Mouse (Mus musculus): ENCODE measurements around the gene Cd164l2. TPM values are rescaled to one million over a fixed set of nuclear protein-coding genes. Genes with fewer than 3 reads are reported as not detected.

The Cd164l2 gene
- polyA plus RNA-seq, 1 experiment from 2014 or later = 0.23 TPM

DNA sequence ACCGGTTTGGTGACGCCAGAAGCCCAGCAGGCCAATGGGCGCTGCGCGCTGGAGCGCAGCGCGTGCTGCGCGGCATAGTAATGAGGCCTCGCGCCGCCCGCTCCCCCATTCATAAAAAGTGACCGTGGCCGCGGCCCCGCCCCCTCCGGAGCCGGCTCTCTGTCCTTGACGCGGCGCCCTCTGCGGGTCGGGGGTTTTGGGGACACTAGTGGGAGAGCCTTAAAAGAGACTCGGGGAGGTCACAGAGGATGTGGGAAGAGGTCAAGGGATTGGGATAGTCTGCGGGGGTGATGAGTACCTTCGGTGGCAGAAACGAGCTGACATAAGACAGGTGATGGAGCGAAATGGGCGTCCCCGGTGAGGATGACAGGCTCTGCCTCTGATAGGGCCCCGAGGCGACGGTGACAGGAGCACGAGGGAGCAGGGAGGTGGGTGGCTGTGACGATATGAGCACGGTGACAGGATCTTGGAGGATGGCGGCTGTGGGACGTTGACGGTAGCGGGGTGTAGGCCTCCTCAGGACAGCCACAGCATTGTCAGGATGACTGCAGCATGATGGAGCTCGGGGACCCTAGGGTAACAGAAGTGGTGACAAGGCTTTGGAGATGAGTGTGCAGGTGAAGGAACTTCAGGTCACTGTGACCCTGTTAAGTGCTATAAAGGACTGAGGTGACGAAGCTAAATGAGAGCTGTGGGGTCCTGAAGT is 784 bp downstream of the Cd164l2 start:
- no peak overlapping the region for H3K27ac ChIP-seq (ENCODE audit: low read depth, low read length)
- H3K9ac ChIP-seq (ENCODE audit: low read length) = peak overlapping the region; percentile 61
- ATAC-seq (ENCODE audit: low FRiP score) = peak; percentile 86

DNA sequence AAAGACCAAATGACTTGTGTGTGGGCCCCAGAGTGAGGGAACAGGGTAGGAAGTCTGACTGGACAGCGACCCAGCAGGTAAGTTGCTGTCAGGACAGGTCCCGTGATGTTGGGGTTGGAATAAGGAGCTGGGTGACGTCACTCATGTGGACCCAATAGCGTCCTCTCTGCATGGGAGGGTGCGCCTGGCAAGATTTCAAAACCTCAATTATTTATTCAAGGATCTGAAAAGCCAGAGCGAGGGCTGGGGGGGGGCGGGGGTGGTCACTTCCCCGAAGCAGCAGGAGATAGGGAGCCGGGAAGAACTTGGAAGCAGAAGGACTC is 1.3 kb downstream of the Cd164l2 start:
- WGBS = 0% methylated on average over 9 of the region's 9 CpGs
- H3K9me3 ChIP-seq (ENCODE audit: control insufficient read depth, low read length) = no peaks in the 10 kb centered on the region
- ATAC-seq (ENCODE audit: low FRiP score) = peak; percentile 30; the same call in 1 of the 2 replicates
- no peak overlapping the region for H3K4me3 ChIP-seq (ENCODE audit: low read depth, low read length)
- H3K27me3 ChIP-seq (ENCODE audit: control insufficient read depth, insufficient read depth, low read length) = peaks cover 38% of the 10 kb centered on the region
- H3K9ac ChIP-seq (ENCODE audit: low read length) = no peak overlapping the region
- peak overlapping the region; percentile 98; the same call in 1 of the 2 replicates for H3K4me2 ChIP-seq
- no peaks in the 10 kb centered on the region for H3K36me3 ChIP-seq (ENCODE audit: control insufficient read depth, insufficient read depth, low read length)
- no peak overlapping the region for H3K27ac ChIP-seq (ENCODE audit: low read depth, low read length)
- peaks cover 12% of the 10 kb centered on the region for H3K4me1 ChIP-seq (ENCODE audit: control insufficient read depth, insufficient read depth, low read length)
- no peak for DNase-seq (ENCODE audit: low spot score, missing footprints)

More for the DNA sequence above, 784 bp downstream of the Cd164l2 start:
- peak; percentile 95 for DNase-seq (ENCODE audit: low spot score, missing footprints)
- no peaks in the 10 kb centered on the region for H3K9me3 ChIP-seq (ENCODE audit: control insufficient read depth, low read length)
- no peaks in the 10 kb centered on the region for H3K36me3 ChIP-seq (ENCODE audit: control insufficient read depth, insufficient read depth, low read length)
- peak overlapping the region; percentile 69 for H3K4me3 ChIP-seq (ENCODE audit: low read depth, low read length)
- H3K4me1 ChIP-seq (ENCODE audit: control insufficient read depth, insufficient read depth, low read length) = peaks cover 12% of the 10 kb centered on the region
- peak overlapping the region; percentile 98 for H3K4me2 ChIP-seq
- H3K27me3 ChIP-seq (ENCODE audit: control insufficient read depth, insufficient read depth, low read length) = peaks cover 38% of the 10 kb centered on the region
- WGBS = 1% methylated on average over 44 of the region's 44 CpGs

DNA sequence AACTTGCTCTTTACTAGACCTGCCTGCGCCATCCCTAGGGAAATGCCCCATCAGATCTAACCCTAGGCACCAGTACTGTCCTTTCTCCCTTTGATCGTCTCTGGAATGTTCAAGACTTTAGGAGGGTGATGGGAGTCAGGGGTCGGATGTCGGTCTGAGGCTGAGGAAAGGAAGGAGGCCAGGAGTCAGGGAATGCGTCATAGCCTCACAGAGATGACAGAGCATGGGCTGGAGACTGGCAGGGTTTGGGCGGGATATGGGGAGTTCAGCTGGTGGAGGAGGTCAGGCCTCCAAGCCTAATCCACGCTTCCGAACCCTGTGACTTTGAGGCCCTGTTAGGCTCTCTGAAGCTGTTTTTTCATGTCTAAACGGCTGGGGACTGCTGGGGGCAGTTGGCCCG is 1.7 kb downstream of the Cd164l2 start:
- Histone ChIP-seq H3K9ac (ENCODE audit: low read length) (no peak overlapping the region), H3K36me3 (ENCODE audit: control insufficient read depth, insufficient read depth, low read length) (no peaks in the 10 kb centered on the region), H3K4me2 (no peak overlapping the region), H3K9me3 (ENCODE audit: control insufficient read depth, low read length) (no peaks in the 10 kb centered on the region), H3K27ac (ENCODE audit: low read depth, low read length) (no peak overlapping the region), H3K27me3 (ENCODE audit: control insufficient read depth, insufficient read depth, low read length) (peaks cover 38% of the 10 kb centered on the region), H3K4me1 (ENCODE audit: control insufficient read depth, insufficient read depth, low read length) (peaks cover 12% of the 10 kb centered on the region), H3K4me3 (ENCODE audit: low read depth, low read length) (no peak overlapping the region)
- ATAC-seq (ENCODE audit: low FRiP score) (no peak), DNase-seq (ENCODE audit: low spot score, missing footprints) (no peak)
- 6% methylated on average over 10 of the region's 10 CpGs for WGBS

DNA sequence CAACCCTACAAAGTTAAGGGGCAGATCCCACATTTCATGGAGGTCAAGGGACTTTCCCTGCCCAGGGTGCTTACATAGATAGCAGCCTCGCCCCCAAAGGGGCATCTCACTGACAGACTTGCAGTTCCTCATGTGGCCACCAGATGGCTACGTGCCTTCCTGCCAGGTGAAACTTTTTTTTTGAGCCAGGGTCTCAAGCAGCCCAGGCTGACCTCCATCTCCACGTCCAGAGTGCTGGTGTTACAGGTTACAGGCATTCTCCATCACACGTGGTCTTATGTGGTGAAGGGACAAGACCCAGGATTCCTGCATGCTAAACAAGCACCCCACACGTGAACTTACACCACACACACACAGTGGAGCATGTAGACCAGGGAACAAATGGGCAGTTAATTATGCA is 5.7 kb downstream of the Cd164l2 start:
- H3K4me2 ChIP-seq = no peak overlapping the region
- H3K9me3 ChIP-seq (ENCODE audit: control insufficient read depth, low read length) = no peaks in the 10 kb centered on the region
- DNase-seq (ENCODE audit: low spot score, missing footprints) = peak; percentile 96
- ATAC-seq (ENCODE audit: low FRiP score) = 0 out of 2 replicates have a peak, but pooled peaks have one; percentile 25
- H3K27me3 ChIP-seq (ENCODE audit: control insufficient read depth, insufficient read depth, low read length) = peaks cover 26% of the 10 kb centered on the region
- under 1% methylated on average over 5 of the region's 5 CpGs for WGBS
- peaks cover 10% of the 10 kb centered on the region for H3K4me1 ChIP-seq (ENCODE audit: control insufficient read depth, insufficient read depth, low read length)
- H3K36me3 ChIP-seq (ENCODE audit: control insufficient read depth, insufficient read depth, low read length) = no peaks in the 10 kb centered on the region
- H3K27ac ChIP-seq (ENCODE audit: low read depth, low read length) = no peak overlapping the region
- H3K4me3 ChIP-seq (ENCODE audit: low read depth, low read length) = no peak overlapping the region
- H3K9ac ChIP-seq (ENCODE audit: low read length) = no peak overlapping the region

DNA sequence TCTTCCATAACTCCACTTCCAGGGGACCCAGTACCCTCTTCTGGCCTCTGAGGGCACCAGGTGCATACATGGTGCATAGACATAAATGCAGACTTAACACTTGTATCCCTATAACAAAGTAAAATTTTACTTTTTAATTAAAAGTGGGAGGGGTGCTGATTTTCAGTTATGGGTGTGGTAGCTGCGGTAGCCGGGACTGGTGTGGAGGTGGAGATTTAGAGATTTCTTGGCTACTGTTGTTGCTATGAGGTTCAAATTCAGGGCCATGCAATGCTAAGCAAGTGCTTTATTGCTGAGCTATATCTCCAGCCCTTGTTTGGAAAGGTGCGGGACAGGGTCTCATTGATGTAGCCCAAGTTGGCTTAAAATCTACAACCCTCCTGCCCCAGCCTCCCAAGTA is 6.8 kb downstream of the Cd164l2 start:
- Histone ChIP-seq H3K4me2 (no peak overlapping the region), H3K36me3 (ENCODE audit: control insufficient read depth, insufficient read depth, low read length) (no peaks in the 10 kb centered on the region), H3K9me3 (ENCODE audit: control insufficient read depth, low read length) (no peaks in the 10 kb centered on the region), H3K27me3 (ENCODE audit: control insufficient read depth, insufficient read depth, low read length) (peaks cover 18% of the 10 kb centered on the region), H3K4me3 (ENCODE audit: low read depth, low read length) (no peak overlapping the region), H3K27ac (ENCODE audit: low read depth, low read length) (no peak overlapping the region), H3K9ac (ENCODE audit: low read length) (no peak overlapping the region), H3K4me1 (ENCODE audit: control insufficient read depth, insufficient read depth, low read length) (peaks cover 4% of the 10 kb centered on the region)
- ATAC-seq (ENCODE audit: low FRiP score) = no peak
- no peak for DNase-seq (ENCODE audit: low spot score, missing footprints)
- WGBS = 87% methylated on average over 3 of the region's 3 CpGs

DNA sequence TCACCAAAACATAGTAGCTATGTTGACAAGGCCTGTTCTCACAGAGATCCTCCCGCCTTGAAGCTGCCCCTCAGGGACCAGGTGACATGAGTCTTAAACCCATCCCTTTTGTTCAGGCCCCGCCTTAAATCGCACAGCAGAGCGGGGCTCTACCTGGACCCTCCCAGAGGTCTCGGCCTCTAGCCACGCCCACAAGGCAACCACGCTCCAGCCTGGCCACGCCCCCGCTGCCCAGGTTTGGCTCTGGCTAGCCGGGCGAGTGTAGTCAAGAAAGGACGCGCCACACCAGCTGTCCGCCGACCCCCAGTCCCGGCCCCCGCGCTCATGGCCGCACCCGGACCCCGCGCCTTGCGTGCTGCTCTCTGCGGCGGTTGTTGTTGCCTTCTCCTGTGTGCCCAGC is 8.7 kb downstream of the Cd164l2 start:
- Histone ChIP-seq H3K4me3 (ENCODE audit: low read depth, low read length) (peak overlapping the region; percentile 5; the same call in 1 of the 2 replicates), H3K9me3 (ENCODE audit: control insufficient read depth, low read length) (no peaks in the 10 kb centered on the region), H3K9ac (ENCODE audit: low read length) (no peak overlapping the region), H3K36me3 (ENCODE audit: control insufficient read depth, insufficient read depth, low read length) (no peaks in the 10 kb centered on the region), H3K27me3 (ENCODE audit: control insufficient read depth, insufficient read depth, low read length) (peaks cover 10% of the 10 kb centered on the region), H3K4me2 (peak overlapping the region; percentile 43), H3K27ac (ENCODE audit: low read depth, low read length) (no peak overlapping the region), H3K4me1 (ENCODE audit: control insufficient read depth, insufficient read depth, low read length) (peaks cover 4% of the 10 kb centered on the region)
- no peak for DNase-seq (ENCODE audit: low spot score, missing footprints)
- WGBS = 2% methylated on average over 25 of the region's 25 CpGs
- 0 out of 2 replicates have a peak, but pooled peaks have one; percentile 35 for ATAC-seq (ENCODE audit: low FRiP score)

DNA sequence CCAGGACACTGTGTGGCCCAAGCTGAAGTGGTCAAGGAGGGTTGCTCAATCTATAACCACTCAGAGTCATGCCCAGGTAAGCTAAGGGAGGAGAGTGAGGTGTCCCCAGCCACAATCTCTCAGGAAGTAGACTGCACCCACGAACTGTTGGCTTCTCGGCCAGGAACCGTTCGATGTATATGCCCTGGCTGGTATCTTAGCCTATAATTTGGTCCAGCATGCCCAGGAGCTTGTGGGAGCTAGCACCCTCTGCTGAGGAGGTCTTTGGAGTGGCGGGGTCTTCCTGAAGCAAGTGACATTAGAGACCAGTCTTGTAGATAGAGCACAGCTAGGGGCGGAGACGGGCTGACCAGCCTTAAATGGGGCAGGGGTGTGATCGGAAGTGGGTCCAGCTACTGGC is 9.8 kb downstream of the Cd164l2 start:
- Histone ChIP-seq H3K4me1 (ENCODE audit: control insufficient read depth, insufficient read depth, low read length) (peaks cover 4% of the 10 kb centered on the region), H3K4me2 (no peak overlapping the region), H3K27me3 (ENCODE audit: control insufficient read depth, insufficient read depth, low read length) (peaks cover 10% of the 10 kb centered on the region), H3K4me3 (ENCODE audit: low read depth, low read length) (no peak overlapping the region), H3K9me3 (ENCODE audit: control insufficient read depth, low read length) (no peaks in the 10 kb centered on the region), H3K36me3 (ENCODE audit: control insufficient read depth, insufficient read depth, low read length) (no peaks in the 10 kb centered on the region), H3K27ac (ENCODE audit: low read depth, low read length) (no peak overlapping the region), H3K9ac (ENCODE audit: low read length) (no peak overlapping the region)
- 85% methylated on average over 8 of the region's 8 CpGs for WGBS
- DNase-seq (ENCODE audit: low spot score, missing footprints) = no peak
- no peak for ATAC-seq (ENCODE audit: low FRiP score)

DNA sequence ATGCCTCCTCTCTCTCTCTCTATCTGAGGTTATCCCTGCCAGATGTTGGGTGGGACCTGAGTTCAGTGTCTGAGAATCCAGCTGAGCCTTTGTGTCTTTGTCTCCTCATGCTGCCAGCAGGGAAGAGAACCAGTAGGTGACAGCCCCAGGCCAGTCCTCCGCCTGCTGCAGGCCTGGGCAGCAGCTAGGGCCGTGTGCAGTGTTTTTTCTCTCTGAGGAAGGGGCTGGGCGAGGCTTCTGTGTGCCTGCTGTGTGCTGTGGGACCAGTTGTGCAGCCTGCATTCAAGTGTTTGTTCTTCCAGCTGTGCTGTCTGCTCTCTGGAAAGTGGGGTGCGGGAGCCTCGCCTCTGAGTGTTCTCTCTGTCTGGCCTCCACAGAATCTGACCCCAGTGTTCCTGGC is 11.9 kb downstream of the Cd164l2 start:
- Histone ChIP-seq H3K9me3 (ENCODE audit: control insufficient read depth, low read length) (no peaks in the 10 kb centered on the region), H3K4me2 (no peak overlapping the region), H3K9ac (ENCODE audit: low read length) (no peak overlapping the region), H3K36me3 (ENCODE audit: control insufficient read depth, insufficient read depth, low read length) (no peaks in the 10 kb centered on the region), H3K27me3 (ENCODE audit: control insufficient read depth, insufficient read depth, low read length) (peaks cover 10% of the 10 kb centered on the region), H3K27ac (ENCODE audit: low read depth, low read length) (no peak overlapping the region), H3K4me3 (ENCODE audit: low read depth, low read length) (no peak overlapping the region), H3K4me1 (ENCODE audit: control insufficient read depth, insufficient read depth, low read length) (peaks cover 4% of the 10 kb centered on the region)
- ATAC-seq (ENCODE audit: low FRiP score) = no peak
- WGBS = 49% methylated on average over 5 of the region's 5 CpGs
- DNase-seq (ENCODE audit: low spot score, missing footprints) = no peak

DNA sequence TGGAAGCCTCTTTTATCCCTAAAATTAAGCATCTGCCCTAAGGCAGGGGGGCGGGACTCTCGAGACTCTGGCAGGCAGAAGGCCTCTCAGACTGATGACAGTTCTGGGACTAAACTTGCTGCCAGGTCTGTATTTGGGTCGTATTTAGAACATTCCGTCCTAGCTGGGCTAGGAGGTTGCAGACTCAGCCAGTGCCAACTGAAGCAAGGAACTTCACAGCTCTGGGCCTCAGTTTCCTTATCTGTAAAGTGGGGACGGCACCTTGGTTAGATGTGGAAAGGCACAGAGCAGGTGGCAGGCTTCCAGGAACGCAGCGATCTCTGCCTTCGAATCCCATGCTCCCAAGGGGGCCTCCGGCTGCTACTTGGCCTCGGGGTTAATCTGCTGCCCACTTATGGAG is 14.1 kb downstream of the Cd164l2 start:
- no peak overlapping the region for H3K9ac ChIP-seq (ENCODE audit: low read length)
- H3K27me3 ChIP-seq (ENCODE audit: control insufficient read depth, insufficient read depth, low read length) = peaks cover 4% of the 10 kb centered on the region
- H3K4me2 ChIP-seq = no peak overlapping the region
- DNase-seq (ENCODE audit: low spot score, missing footprints) = no peak
- no peak overlapping the region for H3K27ac ChIP-seq (ENCODE audit: low read depth, low read length)
- H3K4me1 ChIP-seq (ENCODE audit: control insufficient read depth, insufficient read depth, low read length) = no peaks in the 10 kb centered on the region; the same call in 1 of the 2 replicates
- ATAC-seq (ENCODE audit: low FRiP score) = no peak
- WGBS = 81% methylated on average over 10 of the region's 10 CpGs
- H3K9me3 ChIP-seq (ENCODE audit: control insufficient read depth, low read length) = no peaks in the 10 kb centered on the region
- no peaks in the 10 kb centered on the region for H3K36me3 ChIP-seq (ENCODE audit: control insufficient read depth, insufficient read depth, low read length)
- H3K4me3 ChIP-seq (ENCODE audit: low read depth, low read length) = no peak overlapping the region

Measured in midbrain, embryonic 11.5 days (tissue).